Mouse (Mus musculus): ENCODE measurements around the gene Ptpn3. TPM values are rescaled to one million over a fixed set of nuclear protein-coding genes. Genes with fewer than 3 reads are reported as not detected.
"Not testable (repeated sequence)": the region's sequence is repeated elsewhere in the genome, so short reads cannot be mapped to it uniquely, and the experiment has no call there.

Gene Ptpn3
- polyA plus RNA-seq, 1 experiment from 2014 or later = 2.7 TPM

DNA sequence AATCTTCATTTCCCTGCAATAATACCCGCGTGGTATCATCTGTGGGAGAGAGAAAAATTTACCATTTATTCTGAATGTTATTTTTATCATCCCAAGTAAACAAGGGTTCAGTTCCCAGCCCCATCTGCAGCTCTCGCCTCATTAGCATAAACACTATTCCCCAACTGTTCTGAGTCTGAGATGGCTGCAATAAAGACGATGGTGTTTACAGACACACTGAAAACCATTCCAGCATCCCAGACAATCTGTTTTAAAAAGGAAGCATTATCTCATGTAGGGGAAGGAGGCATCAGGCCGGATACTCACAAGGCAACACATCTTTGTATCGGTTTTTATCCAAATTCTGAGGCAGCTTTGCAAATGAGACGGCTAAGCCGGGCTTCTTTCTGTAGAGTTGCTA is 95.7 kb downstream of the Ptpn3 start:
- DNase-seq (ENCODE audit: low spot score) (no peak), ATAC-seq (ENCODE audit: insufficient read depth, low FRiP score, low TSS enrichment) (no peak)
- Histone ChIP-seq H3K9me3 (ENCODE audit: control insufficient read depth, low read length) (no peaks in the 10 kb centered on the region), H3K9ac (ENCODE audit: low read length) (no peak overlapping the region), H3K4me2 (ENCODE audit: low read depth) (no peak overlapping the region), H3K4me1 (ENCODE audit: control insufficient read depth, insufficient read depth, low read length) (peaks cover 2% of the 10 kb centered on the region; the same call in 1 of the 2 replicates), H3K36me3 (ENCODE audit: control insufficient read depth, insufficient read depth, low read length) (no peaks in the 10 kb centered on the region), H3K27ac (ENCODE audit: low read depth, low read length) (no peak overlapping the region), H3K27me3 (ENCODE audit: control insufficient read depth, insufficient read depth, low read length) (no peaks in the 10 kb centered on the region), H3K4me3 (ENCODE audit: low read depth, low read length) (no peak overlapping the region)
- WGBS = 77% methylated on average over 8 of the region's 8 CpGs

DNA sequence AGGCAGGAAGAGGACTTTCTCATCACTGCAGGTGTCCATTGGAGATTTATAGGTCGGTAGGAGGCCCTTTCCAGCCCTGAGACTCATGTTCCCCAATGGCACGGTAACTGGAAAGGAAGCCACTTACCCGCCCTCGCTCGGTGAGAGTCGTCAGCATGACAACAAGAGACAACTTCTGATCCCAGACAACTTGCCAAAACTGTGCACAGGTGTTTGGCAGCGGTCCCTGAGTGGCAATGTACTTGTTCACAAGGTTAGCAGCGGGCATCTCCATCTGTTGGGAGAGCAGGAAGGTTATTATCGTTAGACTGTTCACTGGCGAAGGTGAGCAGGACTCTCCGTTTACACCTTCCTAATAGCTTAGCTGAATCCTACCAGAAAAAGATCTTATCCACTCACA is 96.9 kb downstream of the Ptpn3 start:
- DNase-seq (ENCODE audit: low spot score) (no peak), ATAC-seq (ENCODE audit: insufficient read depth, low FRiP score, low TSS enrichment) (no peak)
- no peaks in the 10 kb centered on the region for H3K36me3 ChIP-seq (ENCODE audit: control insufficient read depth, insufficient read depth, low read length)
- H3K27ac ChIP-seq (ENCODE audit: low read depth, low read length) = no peak overlapping the region
- no peak overlapping the region for H3K4me3 ChIP-seq (ENCODE audit: low read depth, low read length)
- no peak overlapping the region for H3K9ac ChIP-seq (ENCODE audit: low read length)
- 88% methylated on average over 11 of the region's 11 CpGs for WGBS
- H3K4me2 ChIP-seq (ENCODE audit: low read depth) = no peak overlapping the region
- H3K27me3 ChIP-seq (ENCODE audit: control insufficient read depth, insufficient read depth, low read length) = no peaks in the 10 kb centered on the region
- H3K4me1 ChIP-seq (ENCODE audit: control insufficient read depth, insufficient read depth, low read length) = peaks cover 2% of the 10 kb centered on the region; the same call in 1 of the 2 replicates
- no peaks in the 10 kb centered on the region for H3K9me3 ChIP-seq (ENCODE audit: control insufficient read depth, low read length)

GRCm38 (mm10) chr4:57202660-57203361 is 98.8 kb downstream of the Ptpn3 start:
- Histone ChIP-seq H3K4me1 (ENCODE audit: control insufficient read depth, insufficient read depth, low read length) (peaks cover 2% of the 10 kb centered on the region; the same call in 1 of the 2 replicates), H3K4me3 (ENCODE audit: low read depth, low read length) (no peak overlapping the region), H3K27me3 (ENCODE audit: control insufficient read depth, insufficient read depth, low read length) (no peaks in the 10 kb centered on the region), H3K4me2 (ENCODE audit: low read depth) (no peak overlapping the region), H3K9ac (ENCODE audit: low read length) (no peak overlapping the region), H3K36me3 (ENCODE audit: control insufficient read depth, insufficient read depth, low read length) (no peaks in the 10 kb centered on the region), H3K9me3 (ENCODE audit: control insufficient read depth, low read length) (no peaks in the 10 kb centered on the region), H3K27ac (ENCODE audit: low read depth, low read length) (no peak overlapping the region)
- WGBS = 64% methylated on average over 10 of the region's 10 CpGs
- no peak for ATAC-seq (ENCODE audit: insufficient read depth, low FRiP score, low TSS enrichment)
- no peak for DNase-seq (ENCODE audit: low spot score)

GRCm38 (mm10) chr4:57202132-57202531 is 99.5 kb downstream of the Ptpn3 start:
- no peak overlapping the region for H3K9ac ChIP-seq (ENCODE audit: low read length)
- no peaks in the 10 kb centered on the region for H3K36me3 ChIP-seq (ENCODE audit: control insufficient read depth, insufficient read depth, low read length)
- H3K4me3 ChIP-seq (ENCODE audit: low read depth, low read length) = no peak overlapping the region
- 53% methylated on average over 7 of the region's 7 CpGs for WGBS
- H3K9me3 ChIP-seq (ENCODE audit: control insufficient read depth, low read length) = no peaks in the 10 kb centered on the region
- H3K4me1 ChIP-seq (ENCODE audit: control insufficient read depth, insufficient read depth, low read length) = peaks cover 2% of the 10 kb centered on the region; the same call in 1 of the 2 replicates
- H3K27ac ChIP-seq (ENCODE audit: low read depth, low read length) = no peak overlapping the region
- no peaks in the 10 kb centered on the region for H3K27me3 ChIP-seq (ENCODE audit: control insufficient read depth, insufficient read depth, low read length)
- ATAC-seq (ENCODE audit: insufficient read depth, low FRiP score, low TSS enrichment) (no peak), DNase-seq (ENCODE audit: low spot score) (no peak)
- H3K4me2 ChIP-seq (ENCODE audit: low read depth) = no peak overlapping the region

DNA sequence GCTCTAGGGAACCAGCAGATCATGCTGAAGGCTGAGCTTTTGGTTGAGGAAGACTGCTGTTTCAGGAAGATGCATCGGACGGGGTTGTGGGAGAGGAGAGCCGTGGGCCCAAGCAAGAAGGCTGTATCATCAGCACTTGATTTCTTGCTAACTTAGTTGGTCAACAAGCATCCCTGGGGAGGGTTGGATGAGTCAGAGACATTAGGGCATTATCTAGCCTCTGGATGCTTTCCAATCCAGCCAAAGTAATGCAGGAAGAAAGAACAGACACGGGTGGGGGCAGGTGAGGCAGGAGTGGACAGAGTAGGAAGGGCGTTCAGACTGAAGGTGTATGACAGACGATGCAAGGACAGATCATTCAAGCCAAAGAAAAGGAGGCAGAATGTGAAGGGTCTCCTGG is 101.0 kb downstream of the Ptpn3 start:
- Histone ChIP-seq H3K4me1 (ENCODE audit: control insufficient read depth, insufficient read depth, low read length) (peaks cover 2% of the 10 kb centered on the region; the same call in 1 of the 2 replicates), H3K9me3 (ENCODE audit: control insufficient read depth, low read length) (no peaks in the 10 kb centered on the region), H3K9ac (ENCODE audit: low read length) (no peak overlapping the region), H3K27ac (ENCODE audit: low read depth, low read length) (no peak overlapping the region), H3K4me2 (ENCODE audit: low read depth) (no peak overlapping the region), H3K4me3 (ENCODE audit: low read depth, low read length) (no peak overlapping the region), H3K36me3 (ENCODE audit: control insufficient read depth, insufficient read depth, low read length) (no peaks in the 10 kb centered on the region), H3K27me3 (ENCODE audit: control insufficient read depth, insufficient read depth, low read length) (no peaks in the 10 kb centered on the region)
- DNase-seq (ENCODE audit: low spot score) (no peak), ATAC-seq (ENCODE audit: insufficient read depth, low FRiP score, low TSS enrichment) (no peak)
- WGBS = 99% methylated on average over 6 of the region's 6 CpGs

DNA sequence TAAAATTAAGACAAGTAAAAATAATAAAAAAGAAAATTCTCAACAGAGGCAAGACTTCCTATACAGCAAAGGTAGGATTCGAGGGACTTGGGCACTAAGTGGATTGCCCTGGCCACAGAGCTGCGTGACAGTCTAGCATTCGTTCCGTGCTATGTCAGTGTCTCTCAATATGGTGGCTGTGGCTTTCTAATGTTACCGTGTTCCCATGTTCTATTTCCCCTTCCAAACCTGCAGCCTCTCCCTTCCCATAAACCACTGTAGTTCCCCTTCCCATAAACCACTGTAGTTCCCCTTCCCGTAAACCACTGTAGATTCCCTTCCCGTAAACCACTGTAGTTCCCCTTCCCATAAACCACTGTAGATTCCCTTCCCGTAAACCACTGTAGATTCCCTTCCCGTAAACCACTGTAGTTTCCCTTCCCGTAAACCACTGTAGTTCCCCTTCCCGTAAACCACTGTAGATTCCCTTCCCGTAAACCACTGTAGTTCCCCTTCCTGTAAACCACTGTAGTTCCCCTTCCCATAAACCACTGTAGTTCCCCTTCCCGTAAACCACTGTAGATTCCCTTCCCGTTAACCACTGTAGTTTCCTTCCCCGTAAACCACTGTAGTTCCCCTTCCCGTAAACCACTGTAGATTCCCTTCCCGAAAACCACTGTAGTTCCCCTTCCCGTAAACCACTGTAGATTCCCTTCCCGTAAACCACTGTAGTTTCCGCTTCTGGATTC is 102.8 kb downstream of the Ptpn3 start:
- not testable (repeated sequence) for H3K9me3 ChIP-seq (ENCODE audit: control insufficient read depth, low read length); DNase-seq (ENCODE audit: low spot score); H3K4me1 ChIP-seq (ENCODE audit: control insufficient read depth, insufficient read depth, low read length); H3K9ac ChIP-seq (ENCODE audit: low read length); H3K36me3 ChIP-seq (ENCODE audit: control insufficient read depth, insufficient read depth, low read length); ATAC-seq (ENCODE audit: insufficient read depth, low FRiP score, low TSS enrichment); H3K27ac ChIP-seq (ENCODE audit: low read depth, low read length); H3K4me2 ChIP-seq (ENCODE audit: low read depth); H3K27me3 ChIP-seq (ENCODE audit: control insufficient read depth, insufficient read depth, low read length); H3K4me3 ChIP-seq (ENCODE audit: low read depth, low read length)
- WGBS = 95% methylated on average over 20 of the region's 20 CpGs

DNA sequence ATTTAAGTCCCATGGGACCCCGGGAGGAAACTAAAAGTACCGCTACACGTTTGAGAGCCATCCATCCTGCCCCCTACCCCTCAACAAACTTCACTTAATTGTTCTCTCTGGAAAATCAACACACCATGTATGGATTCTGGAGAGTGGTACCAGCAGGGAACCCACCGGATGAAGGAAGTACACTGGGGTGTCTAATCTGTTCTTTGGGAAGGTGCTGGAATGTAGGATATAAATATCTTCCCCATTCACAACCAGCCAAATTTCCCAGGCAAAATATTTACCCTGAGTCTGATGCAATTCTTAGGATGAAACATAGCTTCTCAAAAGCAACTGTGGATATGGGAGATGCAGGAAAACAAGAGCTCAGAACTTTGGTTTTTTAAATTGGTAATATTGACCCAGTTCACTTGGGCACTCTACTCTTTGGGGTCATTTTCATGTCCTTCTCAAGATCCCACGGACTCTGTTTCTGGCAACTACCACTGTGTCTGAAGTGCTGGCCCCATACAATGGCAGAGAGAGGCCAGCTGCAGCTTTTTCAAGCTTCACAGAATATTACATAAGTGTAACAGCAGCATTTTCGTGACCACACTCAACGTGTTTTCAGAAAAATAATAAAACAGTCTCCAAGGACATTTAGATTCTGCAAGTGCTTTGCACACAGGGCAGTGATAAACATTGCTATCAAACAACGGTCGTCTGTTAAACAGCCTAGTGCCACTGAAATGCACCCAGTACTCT is 109.9 kb downstream of the Ptpn3 start:
- no peaks in the 10 kb centered on the region for H3K9me3 ChIP-seq (ENCODE audit: control insufficient read depth, low read length)
- H3K4me2 ChIP-seq (ENCODE audit: low read depth) = no peak overlapping the region
- no peaks in the 10 kb centered on the region for H3K27me3 ChIP-seq (ENCODE audit: control insufficient read depth, insufficient read depth, low read length)
- H3K4me3 ChIP-seq (ENCODE audit: low read depth, low read length) = no peak overlapping the region
- DNase-seq (ENCODE audit: low spot score) = no peak
- no peaks in the 10 kb centered on the region for H3K4me1 ChIP-seq (ENCODE audit: control insufficient read depth, insufficient read depth, low read length)
- H3K27ac ChIP-seq (ENCODE audit: low read depth, low read length) = no peak overlapping the region
- no peak for ATAC-seq (ENCODE audit: insufficient read depth, low FRiP score, low TSS enrichment)
- no peak overlapping the region for H3K9ac ChIP-seq (ENCODE audit: low read length)
- 77% methylated on average over 9 of the region's 9 CpGs for WGBS
- H3K36me3 ChIP-seq (ENCODE audit: control insufficient read depth, insufficient read depth, low read length) = no peaks in the 10 kb centered on the region

DNA sequence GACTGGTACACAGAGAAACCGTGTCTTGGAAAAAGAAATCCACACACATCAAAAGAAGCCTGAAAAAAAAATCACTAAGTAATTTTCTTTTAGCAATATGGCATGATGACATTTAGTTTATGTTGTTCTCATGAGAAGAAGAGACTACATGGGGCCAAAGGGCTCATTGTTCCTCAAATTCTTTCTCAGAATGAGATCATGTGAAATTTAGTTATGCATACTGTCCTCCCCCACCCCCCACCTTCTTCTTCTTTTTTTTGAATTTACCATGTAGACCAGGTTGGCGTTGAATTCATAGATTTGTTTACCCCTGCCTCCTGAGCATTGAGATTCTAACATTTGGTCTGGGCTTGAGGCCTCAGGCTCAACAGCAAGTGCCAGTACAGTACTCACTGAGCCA is 111.8 kb downstream of the Ptpn3 start:
- Histone ChIP-seq H3K27me3 (ENCODE audit: control insufficient read depth, insufficient read depth, low read length) (no peaks in the 10 kb centered on the region), H3K4me2 (ENCODE audit: low read depth) (no peak overlapping the region), H3K9me3 (ENCODE audit: control insufficient read depth, low read length) (no peaks in the 10 kb centered on the region), H3K4me3 (ENCODE audit: low read depth, low read length) (no peak overlapping the region), H3K36me3 (ENCODE audit: control insufficient read depth, insufficient read depth, low read length) (no peaks in the 10 kb centered on the region), H3K9ac (ENCODE audit: low read length) (no peak overlapping the region), H3K4me1 (ENCODE audit: control insufficient read depth, insufficient read depth, low read length) (no peaks in the 10 kb centered on the region), H3K27ac (ENCODE audit: low read depth, low read length) (no peak overlapping the region)
- DNase-seq (ENCODE audit: low spot score) (no peak), ATAC-seq (ENCODE audit: insufficient read depth, low FRiP score, low TSS enrichment) (no peak)
- 87% methylated on average over 2 of the region's 2 CpGs for WGBS

All from neural tube, embryonic 11.5 days (tissue).